Mouse (Mus musculus) left cerebral cortex, adult 18-20 months (tissue): ENCODE data around the gene Kcnd3. TPM values are rescaled to one million over a fixed set of nuclear protein-coding genes. Genes with fewer than 3 reads are reported as not detected.
A peak's percentile ranks its signal among the peaks of the same experiment; 100 is the strongest.
"Not testable (repeated sequence)": the region's sequence is repeated elsewhere in the genome, so short reads cannot be mapped to it uniquely, and the experiment has no call there.

Experiments
- DNase-seq, 2 experiments: peaks; one replicate each; pipeline ENCODE4 v3.0.0; 2021 to 2022; ENCODE audit warnings: low spot score in 2 of 2, mixed read lengths in 1 of 2
- total RNA-seq, 2 experiments: library from RNA; stranded (reverse); gene quantifications; 2 replicates each; pipeline ENCODE4 v1.2.3; 2021

Gene Kcnd3
- total RNA-seq, 2 experiments from 2014 or later: 54.5 to 61.5 TPM

GRCm38 (mm10) chr3:105695476-105696386, 243.6 kb downstream of the Kcnd3 start:
- DNase-seq: peak in 1 of 2 experiments; percentile 34

GRCm38 (mm10) chr3:105696387-105697147, 244.4 kb downstream of the Kcnd3 start:
- peak in 1 of 2 experiments; percentile 42 for DNase-seq

GRCm38 (mm10) chr3:105697148-105697441, 245.0 kb downstream of the Kcnd3 start:
- no peak for DNase-seq

- DNase-seq: no peak
These were observed 246.2 kb downstream of the Kcnd3 start for GRCm38 (mm10) chr3:105698311-105698710.

- no peak for DNase-seq
These were observed 247.3 kb downstream of the Kcnd3 start for GRCm38 (mm10) chr3:105699241-105699933.

- DNase-seq: not testable (repeated sequence)
These were observed 248.7 kb downstream of the Kcnd3 start for GRCm38 (mm10) chr3:105700786-105701185.

GRCm38 (mm10) chr3:105701399-105701798, 249.3 kb downstream of the Kcnd3 start:
- DNase-seq: no peak

- DNase-seq: no peak
These were observed 251.4 kb downstream of the Kcnd3 start for GRCm38 (mm10) chr3:105703571-105703970.

GRCm38 (mm10) chr3:105704031-105705008, 252.2 kb downstream of the Kcnd3 start, which contains the start of gene Inka2:
Gene Inka2 (plus strand): TSS chr3:105704599.
- peak; percentile 78 to 89 for DNase-seq

- peak; percentile 87 to 94 for DNase-seq
These were observed 253.0 kb downstream of the Kcnd3 start for GRCm38 (mm10) chr3:105705061-105705549.

- DNase-seq: no peak
These were observed 253.4 kb downstream of the Kcnd3 start for GRCm38 (mm10) chr3:105705561-105705960.

GRCm38 (mm10) chr3:105706366-105707020, 254.4 kb downstream of the Kcnd3 start:
- DNase-seq: peak; percentile 63 to 79

- no peak for DNase-seq
These were observed 255.5 kb downstream of the Kcnd3 start for GRCm38 (mm10) chr3:105707590-105707989.

GRCm38 (mm10) chr3:105710246-105710645, 258.1 kb downstream of the Kcnd3 start:
- no peak for DNase-seq

GRCm38 (mm10) chr3:105711741-105712140, 259.6 kb downstream of the Kcnd3 start:
- no peak for DNase-seq

GRCm38 (mm10) chr3:105712827-105713226, 260.7 kb downstream of the Kcnd3 start:
- no peak for DNase-seq

- no peak for DNase-seq
These were observed 262.1 kb downstream of the Kcnd3 start for GRCm38 (mm10) chr3:105714091-105714819.

GRCm38 (mm10) chr3:105714820-105715167, 262.7 kb downstream of the Kcnd3 start:
- DNase-seq: no peak
